Mouse (Mus musculus): ENCODE data around the gene Tacc2. TPM values are rescaled to one million over a fixed set of nuclear protein-coding genes. Genes with fewer than 3 reads are reported as not detected.

The Tacc2 gene
- total and polyA plus RNA-seq, 3 experiments = 3.5 to 21.5 TPM; not detected in 1

DNA sequence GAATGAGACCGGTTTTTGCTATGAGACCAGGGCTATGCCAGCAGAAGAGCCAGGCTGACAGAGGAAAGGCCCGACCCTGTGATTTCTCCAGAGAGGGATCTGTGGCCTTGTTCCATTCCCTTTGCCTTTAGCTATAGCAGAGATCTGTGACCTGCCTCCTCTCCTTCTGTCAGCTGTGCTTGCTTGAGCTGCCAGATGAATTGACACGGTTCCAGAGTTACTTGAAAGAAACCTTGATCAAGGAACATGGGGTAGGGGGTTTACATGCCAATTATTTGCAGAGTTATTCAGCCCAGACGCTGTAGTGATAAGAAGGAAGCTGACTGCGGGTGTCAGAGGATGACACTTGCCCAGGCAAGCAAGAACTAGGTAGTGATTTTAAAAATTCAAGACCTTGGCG, 20.3 kb downstream of the Tacc2 start:
- Histone ChIP-seq H3K79me2 (ENCODE audit: control insufficient read depth, insufficient read depth, low read length, poor library complexity) (no peaks in the 10 kb centered on the region), H3K9me3 (replicated peaks; ENCODE audit: insufficient read depth, low read length) (no peaks in the 10 kb centered on the region), H3K9ac (ENCODE audit: control insufficient read depth, low read depth, low read length, poor library complexity, severe bottlenecking) (no peak overlapping the region), H3K27ac (ENCODE audit: control insufficient read depth, low read depth, low read length) (no peak overlapping the region), H3K4me1 (ENCODE audit: control insufficient read depth in 1 of 2, insufficient read depth in 2 of 2, low read length in 2 of 2) (peaks cover 0 to 3% of the 10 kb centered on the region in 2 experiments; a peak in 1 of 4 replicates), H3K27me3 (ENCODE audit: control insufficient read depth in 1 of 2, insufficient read depth in 2 of 2, low read length in 2 of 2) (no peaks in the 10 kb centered on the region), H3K36me3 (ENCODE audit: control insufficient read depth in 1 of 2, insufficient read depth in 2 of 2, low read length in 2 of 2) (no peaks in the 10 kb centered on the region), H3K4me3 (ENCODE audit: control insufficient read depth in 1 of 2, insufficient read depth in 1 of 2, low read depth in 2 of 2, low read length in 2 of 2) (no peak overlapping the region)
- no peak for DNase-seq (ENCODE audit: low read depth, low spot score)
- TF ChIP-seq ELF1 (IDR thresholded peaks at IDR 0.05; ENCODE audit: low read depth, low read length) (no peak), POLR2AphosphoS2 (IDR thresholded peaks at IDR 0.05; ENCODE audit: low read length) (no peak), ZMIZ1 (IDR thresholded peaks at IDR 0.05; ENCODE audit: low read depth, low read length) (no peak), USF2 (IDR thresholded peaks at IDR 0.05; ENCODE audit: borderline replicate concordance in 1 of 2, insufficient read depth in 1 of 2, low read depth in 1 of 2, low read length in 2 of 2) (no peak), ZC3H11A (IDR thresholded peaks at IDR 0.05; ENCODE audit: low read depth, low read length) (no peak), MXI1 (IDR thresholded peaks at IDR 0.05; ENCODE audit: low read depth, low read length) (no peak), NELFE (IDR thresholded peaks at IDR 0.05; ENCODE audit: low read depth, low read length) (no peak), TCF12 (IDR thresholded peaks at IDR 0.05; ENCODE audit: low read depth, low read length) (no peak), KAT2A (conservative IDR thresholded peaks at IDR 0.05; ENCODE audit: low read depth, low read length) (no peak), MAX (IDR thresholded peaks at IDR 0.05; ENCODE audit: low read length) (no peak), E2F4 (IDR thresholded peaks at IDR 0.05; ENCODE audit: borderline replicate concordance, low read depth, low read length) (no peak), ZNF384 (IDR thresholded peaks at IDR 0.05; ENCODE audit: low read depth, low read length) (no peak), MYC (IDR thresholded peaks at IDR 0.05; ENCODE audit: low read depth, low read length) (no peak), CTCF (IDR thresholded peaks at IDR 0.05 in 2 of 3, conservative IDR thresholded peaks at IDR 0.05 in 1 of 3; ENCODE audit: control insufficient read depth in 1 of 3, insufficient read depth in 1 of 3, low read depth in 2 of 3, low read length in 3 of 3, poor library complexity in 1 of 3, severe bottlenecking in 1 of 3) (no peak)

DNA sequence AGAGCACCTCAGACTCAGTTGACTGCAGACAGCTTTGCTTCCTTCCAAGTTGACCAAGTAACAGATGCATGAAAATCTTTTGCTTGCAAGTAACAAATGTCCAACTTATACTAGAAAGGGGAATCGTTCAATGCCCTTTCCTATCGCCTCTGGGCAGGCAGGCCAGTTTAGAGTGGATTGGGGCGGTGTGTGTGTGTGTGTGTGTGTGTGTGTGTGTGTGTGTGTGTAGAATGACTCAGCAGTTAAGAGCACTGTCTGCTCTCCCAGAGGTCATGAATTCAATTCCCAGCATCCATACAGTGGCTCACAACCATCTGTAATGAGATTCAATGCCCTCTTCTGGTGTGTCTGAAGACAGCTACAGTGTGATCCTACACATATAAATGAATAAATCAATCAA, 22.8 kb downstream of the Tacc2 start:
- no peaks in the 10 kb centered on the region for H3K27me3 ChIP-seq (ENCODE audit: control insufficient read depth in 1 of 2, insufficient read depth in 2 of 2, low read length in 2 of 2)

More for the DNA sequence above, 22.8 kb downstream of the Tacc2 start:
- Histone ChIP-seq H3K4me1 (ENCODE audit: control insufficient read depth in 1 of 2, insufficient read depth in 2 of 2, low read length in 2 of 2) (peaks cover 0 to 3% of the 10 kb centered on the region in 2 experiments; a peak in 1 of 4 replicates), H3K79me2 (ENCODE audit: control insufficient read depth, insufficient read depth, low read length, poor library complexity) (no peaks in the 10 kb centered on the region), H3K9me3 (replicated peaks; ENCODE audit: insufficient read depth, low read length) (no peaks in the 10 kb centered on the region), H3K36me3 (ENCODE audit: control insufficient read depth in 1 of 2, insufficient read depth in 2 of 2, low read length in 2 of 2) (no peaks in the 10 kb centered on the region), H3K27ac (ENCODE audit: control insufficient read depth, low read depth, low read length) (no peak overlapping the region), H3K9ac (ENCODE audit: control insufficient read depth, low read depth, low read length, poor library complexity, severe bottlenecking) (no peak overlapping the region), H3K4me3 (ENCODE audit: control insufficient read depth in 1 of 2, insufficient read depth in 1 of 2, low read depth in 2 of 2, low read length in 2 of 2) (no peak overlapping the region)
- DNase-seq (ENCODE audit: low read depth, low spot score) = no peak
- TF ChIP-seq MYC (IDR thresholded peaks at IDR 0.05; ENCODE audit: low read depth, low read length) (no peak), POLR2AphosphoS5 (IDR thresholded peaks at IDR 0.05; ENCODE audit: borderline replicate concordance, low read depth, low read length) (no peak), GABPA (IDR thresholded peaks at IDR 0.05; ENCODE audit: low read depth, low read length) (no peak; the same call in 1 of the 2 replicates), E2F4 (IDR thresholded peaks at IDR 0.05; ENCODE audit: borderline replicate concordance, low read depth, low read length) (no peak), KAT2A (conservative IDR thresholded peaks at IDR 0.05; ENCODE audit: low read depth, low read length) (no peak), TAL1 (IDR thresholded peaks at IDR 0.05; ENCODE audit: low read length) (no peak), ZNF384 (IDR thresholded peaks at IDR 0.05; ENCODE audit: low read depth, low read length) (no peak), CTCF (IDR thresholded peaks at IDR 0.05 in 2 of 3, conservative IDR thresholded peaks at IDR 0.05 in 1 of 3; ENCODE audit: control insufficient read depth in 1 of 3, insufficient read depth in 1 of 3, low read depth in 2 of 3, low read length in 3 of 3, poor library complexity in 1 of 3, severe bottlenecking in 1 of 3) (no peak), MAFK (IDR thresholded peaks at IDR 0.05; ENCODE audit: borderline replicate concordance, low read depth, low read length) (no peak), UBTF (IDR thresholded peaks at IDR 0.05; ENCODE audit: borderline replicate concordance, insufficient read depth, low read depth, low read length) (no peak), MAZ (IDR thresholded peaks at IDR 0.05; ENCODE audit: low read depth, low read length) (no peak), ETS1 (IDR thresholded peaks at IDR 0.05; ENCODE audit: low read depth, low read length) (no peak), TBP (IDR thresholded peaks at IDR 0.05; ENCODE audit: low read depth, low read length) (no peak), EP300 (IDR thresholded peaks at IDR 0.05; ENCODE audit: low read depth in 1 of 2, low read length in 2 of 2) (no peak), ZMIZ1 (IDR thresholded peaks at IDR 0.05; ENCODE audit: low read depth, low read length) (no peak), MYB (IDR thresholded peaks at IDR 0.05; ENCODE audit: low read depth, low read length) (no peak), CHD1 (IDR thresholded peaks at IDR 0.05; ENCODE audit: low read depth, low read length) (no peak), SMC3 (IDR thresholded peaks at IDR 0.05; ENCODE audit: low read depth, low read length) (no peak), GATA1 (IDR thresholded peaks at IDR 0.05; ENCODE audit: low read depth, low read length) (no peak), SIN3A (IDR thresholded peaks at IDR 0.05; ENCODE audit: low read length) (no peak)
